Mouse (Mus musculus): ENCODE measurements around the gene Olfr920.

DNA sequence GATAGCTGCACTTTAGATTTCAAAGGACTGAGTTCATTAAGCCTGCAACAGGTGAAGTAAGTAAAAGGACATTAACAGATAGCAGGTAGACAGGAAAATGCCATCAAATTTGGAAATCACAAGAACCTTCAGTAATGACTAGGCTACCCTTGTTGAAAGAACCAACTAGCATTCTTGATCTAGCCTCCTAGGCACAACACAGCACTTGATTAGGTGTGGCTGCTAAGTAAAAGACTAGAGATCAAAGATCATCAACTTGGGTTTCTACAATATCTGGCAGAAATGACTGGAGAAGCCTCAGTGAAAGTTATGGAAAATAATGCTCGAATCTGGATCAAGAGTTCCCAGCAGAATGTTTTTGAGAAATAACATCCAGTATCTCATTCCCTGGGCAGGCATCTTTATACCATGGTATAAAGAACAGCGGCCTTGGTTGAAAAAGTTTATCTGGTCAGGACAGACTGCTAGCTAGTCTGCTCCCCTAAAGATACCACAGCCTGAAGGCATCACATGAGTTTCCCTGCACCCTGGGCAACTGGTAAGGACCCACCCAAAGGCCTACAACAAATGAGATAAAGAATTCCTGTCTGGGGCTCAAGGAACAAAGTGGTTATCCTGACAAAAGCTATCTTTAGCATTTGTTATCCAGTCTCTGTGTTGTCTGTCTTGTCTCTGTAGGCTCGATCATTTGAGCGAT is 7.3 kb upstream of the Olfr920 start:
- no peak for TF ChIP-seq POLR2A (IDR thresholded peaks at IDR 0.05; ENCODE audit: extremely low read depth, insufficient read depth, low read length)
- no peak for TF ChIP-seq CTCF (IDR thresholded peaks at IDR 0.05; ENCODE audit: extremely low read depth, insufficient read depth, low read length)

Data from cortical plate, adult 2 months (tissue).